Mouse (Mus musculus): ENCODE data around the gene Mad1l1. TPM values are rescaled to one million over a fixed set of nuclear protein-coding genes. Genes with fewer than 3 reads are reported as not detected.

Mad1l1 gene
- polyA plus RNA-seq, 1 experiment from 2014 or later: 44.2 TPM

- 0 out of 2 replicates have a peak, but pooled peaks cover 2% of the 10 kb centered on the region for H3K4me1 ChIP-seq (ENCODE audit: control insufficient read depth, insufficient read depth, low read length)
- no peaks in the 10 kb centered on the region for H3K36me3 ChIP-seq (ENCODE audit: control insufficient read depth, insufficient read depth, low read length)
- no peak for ATAC-seq (ENCODE audit: low FRiP score)
- no peak overlapping the region for H3K9ac ChIP-seq (ENCODE audit: low read length)
- H3K4me2 ChIP-seq: no peak overlapping the region
- no peak overlapping the region for H3K4me3 ChIP-seq (ENCODE audit: low read depth, low read length)
- H3K27ac ChIP-seq (ENCODE audit: low read depth, low read length): no peak overlapping the region
- peaks cover 3% of the 10 kb centered on the region; the same call in 1 of the 2 replicates for H3K27me3 ChIP-seq (ENCODE audit: control insufficient read depth, insufficient read depth, low read length)
- WGBS: 84% methylated on average over 4 of the region's 4 CpGs
- peak; percentile 17 for DNase-seq (ENCODE audit: low spot score, missing footprints)
- no peaks in the 10 kb centered on the region for H3K9me3 ChIP-seq (ENCODE audit: control insufficient read depth, low read length)
Measured at GRCm38 (mm10) chr5:139976584-139976983, 344.8 kb downstream of the Mad1l1 start.

GRCm38 (mm10) chr5:139970186-139970631 lies 351.1 kb downstream of the Mad1l1 start:
- ATAC-seq (ENCODE audit: low FRiP score) (0 out of 2 replicates have a peak, but pooled peaks have one; percentile 19), DNase-seq (ENCODE audit: low spot score, missing footprints) (peak; percentile 39)
- Histone ChIP-seq H3K9ac (ENCODE audit: low read length) (no peak overlapping the region), H3K4me3 (ENCODE audit: low read depth, low read length) (no peak overlapping the region), H3K4me2 (no peak overlapping the region), H3K9me3 (ENCODE audit: control insufficient read depth, low read length) (no peaks in the 10 kb centered on the region), H3K4me1 (ENCODE audit: control insufficient read depth, insufficient read depth, low read length) (no peaks in the 10 kb centered on the region), H3K27me3 (ENCODE audit: control insufficient read depth, insufficient read depth, low read length) (peaks cover 3% of the 10 kb centered on the region; the same call in 1 of the 2 replicates), H3K27ac (ENCODE audit: low read depth, low read length) (no peak overlapping the region), H3K36me3 (ENCODE audit: control insufficient read depth, insufficient read depth, low read length) (no peaks in the 10 kb centered on the region)
- 75% methylated on average over 12 of the region's 12 CpGs for WGBS

GRCm38 (mm10) chr5:139969151-139969948 lies 352.0 kb downstream of the Mad1l1 start:
- no peak overlapping the region for H3K4me3 ChIP-seq (ENCODE audit: low read depth, low read length)
- H3K4me1 ChIP-seq (ENCODE audit: control insufficient read depth, insufficient read depth, low read length): no peaks in the 10 kb centered on the region
- H3K4me2 ChIP-seq: no peak overlapping the region
- ATAC-seq (ENCODE audit: low FRiP score) (no peak), DNase-seq (ENCODE audit: low spot score, missing footprints) (peak; percentile 67)
- peaks cover 3% of the 10 kb centered on the region; the same call in 1 of the 2 replicates for H3K27me3 ChIP-seq (ENCODE audit: control insufficient read depth, insufficient read depth, low read length)
- H3K27ac ChIP-seq (ENCODE audit: low read depth, low read length): no peak overlapping the region
- no peaks in the 10 kb centered on the region for H3K36me3 ChIP-seq (ENCODE audit: control insufficient read depth, insufficient read depth, low read length)
- H3K9ac ChIP-seq (ENCODE audit: low read length): no peak overlapping the region
- 79% methylated on average over 14 of the region's 14 CpGs for WGBS
- no peaks in the 10 kb centered on the region for H3K9me3 ChIP-seq (ENCODE audit: control insufficient read depth, low read length)

- 89% methylated on average over 14 of the region's 14 CpGs for WGBS
- Histone ChIP-seq H3K9me3 (ENCODE audit: control insufficient read depth, low read length) (no peaks in the 10 kb centered on the region), H3K27ac (ENCODE audit: low read depth, low read length) (no peak overlapping the region), H3K4me3 (ENCODE audit: low read depth, low read length) (no peak overlapping the region), H3K36me3 (ENCODE audit: control insufficient read depth, insufficient read depth, low read length) (no peaks in the 10 kb centered on the region), H3K4me2 (no peak overlapping the region), H3K27me3 (ENCODE audit: control insufficient read depth, insufficient read depth, low read length) (no peaks in the 10 kb centered on the region), H3K9ac (ENCODE audit: low read length) (no peak overlapping the region), H3K4me1 (ENCODE audit: control insufficient read depth, insufficient read depth, low read length) (no peaks in the 10 kb centered on the region)
- ATAC-seq (ENCODE audit: low FRiP score) (no peak), DNase-seq (ENCODE audit: low spot score, missing footprints) (peak; percentile 54)
Measured at GRCm38 (mm10) chr5:139965596-139965995, 355.8 kb downstream of the Mad1l1 start.

GRCm38 (mm10) chr5:139964391-139964790 lies 357.0 kb downstream of the Mad1l1 start:
- Histone ChIP-seq H3K4me1 (ENCODE audit: control insufficient read depth, insufficient read depth, low read length) (no peaks in the 10 kb centered on the region), H3K27me3 (ENCODE audit: control insufficient read depth, insufficient read depth, low read length) (no peaks in the 10 kb centered on the region), H3K36me3 (ENCODE audit: control insufficient read depth, insufficient read depth, low read length) (no peaks in the 10 kb centered on the region), H3K9ac (ENCODE audit: low read length) (no peak overlapping the region), H3K9me3 (ENCODE audit: control insufficient read depth, low read length) (no peaks in the 10 kb centered on the region), H3K4me2 (no peak overlapping the region), H3K4me3 (ENCODE audit: low read depth, low read length) (no peak overlapping the region), H3K27ac (ENCODE audit: low read depth, low read length) (no peak overlapping the region)
- DNase-seq (ENCODE audit: low spot score, missing footprints): no peak
- 72% methylated on average over 5 of the region's 5 CpGs for WGBS
- ATAC-seq (ENCODE audit: low FRiP score): no peak

GRCm38 (mm10) chr5:139959741-139960140 lies 361.6 kb downstream of the Mad1l1 start:
- WGBS: 87% methylated on average over 4 of the region's 4 CpGs
- H3K27me3 ChIP-seq (ENCODE audit: control insufficient read depth, insufficient read depth, low read length): no peaks in the 10 kb centered on the region
- DNase-seq (ENCODE audit: low spot score, missing footprints): no peak
- H3K27ac ChIP-seq (ENCODE audit: low read depth, low read length): no peak overlapping the region
- no peak overlapping the region for H3K4me3 ChIP-seq (ENCODE audit: low read depth, low read length)
- H3K36me3 ChIP-seq (ENCODE audit: control insufficient read depth, insufficient read depth, low read length): no peaks in the 10 kb centered on the region
- H3K9me3 ChIP-seq (ENCODE audit: control insufficient read depth, low read length): no peaks in the 10 kb centered on the region
- no peak overlapping the region for H3K4me2 ChIP-seq
- no peak for ATAC-seq (ENCODE audit: low FRiP score)
- no peaks in the 10 kb centered on the region for H3K4me1 ChIP-seq (ENCODE audit: control insufficient read depth, insufficient read depth, low read length)
- H3K9ac ChIP-seq (ENCODE audit: low read length): no peak overlapping the region

Other genes starting within 250 kb of the Mad1l1 start
- 41.2 and 48.5 TPM in 2 replicates for gene Nudt1, start 104 bp upstream of the Mad1l1 start, polyA plus RNA-seq (2014; fragmentation: Nextera tagmentation; extraction: Ambion mirVana)
- gene Mrm2, start 10.3 kb upstream of the Mad1l1 start, polyA plus RNA-seq (2014; fragmentation: Nextera tagmentation; extraction: Ambion mirVana): 21.4 and 22.4 TPM in 2 replicates
- 7.4 and 9.9 TPM in 2 replicates for gene Snx8, start 67.7 kb upstream of the Mad1l1 start, polyA plus RNA-seq (2014; fragmentation: Nextera tagmentation; extraction: Ambion mirVana)
- 163 and 166 TPM in 2 replicates for gene Eif3b, start 97.8 kb upstream of the Mad1l1 start, polyA plus RNA-seq (2014; fragmentation: Nextera tagmentation; extraction: Ambion mirVana)
- not detected in 2 replicates for gene Gm4869, start 124.1 kb upstream of the Mad1l1 start, polyA plus RNA-seq (2014; fragmentation: Nextera tagmentation; extraction: Ambion mirVana)
- gene Chst12, start 184.0 kb upstream of the Mad1l1 start, polyA plus RNA-seq (2014; fragmentation: Nextera tagmentation; extraction: Ambion mirVana): 7.9 and 9.1 TPM in 2 replicates
- 0.39 TPM in 1 of 2 replicates, not detected in the other for gene Grifin, start 243.5 kb upstream of the Mad1l1 start, polyA plus RNA-seq (2014; fragmentation: Nextera tagmentation; extraction: Ambion mirVana)